Mouse (Mus musculus) right cerebral cortex, adult 2 months (tissue): ENCODE results near the gene Pdk2.

Experiments used
- DNase-seq, 2 experiments: peaks; one replicate each; pipeline ENCODE4 v3.0.0; 2021 to 2022; ENCODE audit warnings: low spot score in 2 of 2

Pdk2 gene

GRCm38 (mm10) chr11:95002705-95003104, 38.4 kb downstream of the Pdk2 start:
- no peak for DNase-seq

DNA sequence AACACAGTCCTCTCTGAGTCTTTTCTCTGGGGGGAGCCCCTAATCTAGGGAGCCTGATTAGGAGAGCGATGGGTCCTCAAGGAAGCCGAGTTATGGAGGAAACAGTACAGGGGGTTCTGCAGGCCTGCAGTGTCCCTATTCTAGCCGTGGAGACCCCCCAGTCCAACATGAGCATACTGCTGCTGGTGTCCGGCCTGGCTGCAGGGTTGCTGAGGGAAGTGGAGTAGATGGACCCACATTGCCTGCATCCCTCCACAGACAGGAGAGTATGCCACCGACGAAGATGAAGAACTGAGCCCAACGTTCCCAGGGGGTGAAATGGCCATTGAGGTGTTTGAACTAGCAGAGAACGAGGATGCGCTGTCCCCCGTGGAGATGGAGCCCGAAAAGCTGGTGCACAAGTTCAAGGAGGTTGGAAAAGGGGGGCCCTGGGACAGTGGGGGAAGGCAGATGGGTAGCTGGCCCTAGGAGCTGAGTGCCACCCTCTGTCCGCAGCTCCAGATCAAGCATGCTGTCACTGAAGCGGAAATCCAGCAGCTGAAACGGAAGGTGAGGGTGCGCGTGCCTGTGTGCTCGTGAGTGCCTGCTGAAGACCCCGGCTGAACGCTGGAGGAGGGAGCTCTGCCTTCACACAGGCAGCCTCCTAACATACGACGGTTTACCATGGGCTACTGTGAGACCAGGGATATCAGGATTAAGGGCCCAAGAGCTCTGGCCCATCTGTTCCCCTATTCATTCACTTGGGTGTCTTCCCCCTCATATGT, 39.4 kb downstream of the Pdk2 start:
- no peak for DNase-seq

- DNase-seq = peak; percentile 74 to 75
These were observed 40.1 kb downstream of the Pdk2 start for GRCm38 (mm10) chr11:95001058-95001457.

DNA sequence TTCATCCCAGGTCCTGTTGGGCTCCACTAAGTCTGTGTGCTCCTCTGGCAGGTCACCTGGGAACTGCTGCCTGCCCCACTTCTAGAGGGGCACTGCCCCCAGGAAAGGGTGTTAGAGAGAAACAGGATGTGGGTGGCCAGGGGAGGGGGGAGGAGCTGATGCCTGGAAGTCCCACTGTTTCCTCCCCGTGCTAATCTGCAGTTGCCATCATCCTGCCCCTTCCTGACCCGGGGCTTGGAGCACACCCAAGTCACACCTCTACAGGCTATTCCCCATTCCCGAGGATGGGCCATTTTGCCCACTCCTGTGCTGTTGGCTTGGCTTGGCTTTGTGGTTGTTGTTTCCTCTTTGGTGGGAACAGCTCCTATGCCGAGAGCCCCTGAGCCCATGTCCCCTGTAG, 40.6 kb downstream of the Pdk2 start:
- DNase-seq = no peak

GRCm38 (mm10) chr11:95000128-95000527, 41.0 kb downstream of the Pdk2 start:
- DNase-seq = no peak

DNA sequence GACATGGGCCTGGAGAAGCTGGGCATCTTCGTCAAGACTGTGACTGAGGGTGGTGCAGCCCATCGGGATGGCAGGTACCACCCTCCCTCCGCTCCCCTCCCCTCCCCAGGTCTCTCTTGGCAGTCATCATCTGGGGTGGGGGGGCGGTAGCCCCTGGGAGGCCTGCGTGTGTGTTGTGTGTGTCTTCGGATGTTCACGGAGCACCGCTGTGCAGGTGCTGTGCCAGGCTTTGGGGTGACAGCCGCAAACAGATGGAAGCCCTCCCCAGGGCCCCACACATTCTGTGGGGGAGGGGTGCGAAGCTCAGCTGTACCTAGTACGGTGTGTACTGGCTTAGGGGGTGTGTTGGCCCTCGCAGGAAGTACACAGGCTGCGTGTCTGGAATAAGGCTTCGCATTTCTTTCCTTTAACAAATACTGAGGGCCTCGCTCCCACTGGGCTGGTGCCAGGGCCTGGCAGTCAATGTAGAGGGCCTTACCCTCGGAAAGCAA, 43.1 kb downstream of the Pdk2 start:
- peak; percentile 57 to 70 for DNase-seq

- no peak for DNase-seq
These were observed 43.6 kb downstream of the Pdk2 start for GRCm38 (mm10) chr11:94997596-94997995.

- no peak for DNase-seq
These were observed 44.2 kb downstream of the Pdk2 start for GRCm38 (mm10) chr11:94996984-94997383.

GRCm38 (mm10) chr11:94996101-94996500, 45.1 kb downstream of the Pdk2 start:
- no peak for DNase-seq

- no peak for DNase-seq
These were observed 46.0 kb downstream of the Pdk2 start for GRCm38 (mm10) chr11:94994947-94995772.

DNA sequence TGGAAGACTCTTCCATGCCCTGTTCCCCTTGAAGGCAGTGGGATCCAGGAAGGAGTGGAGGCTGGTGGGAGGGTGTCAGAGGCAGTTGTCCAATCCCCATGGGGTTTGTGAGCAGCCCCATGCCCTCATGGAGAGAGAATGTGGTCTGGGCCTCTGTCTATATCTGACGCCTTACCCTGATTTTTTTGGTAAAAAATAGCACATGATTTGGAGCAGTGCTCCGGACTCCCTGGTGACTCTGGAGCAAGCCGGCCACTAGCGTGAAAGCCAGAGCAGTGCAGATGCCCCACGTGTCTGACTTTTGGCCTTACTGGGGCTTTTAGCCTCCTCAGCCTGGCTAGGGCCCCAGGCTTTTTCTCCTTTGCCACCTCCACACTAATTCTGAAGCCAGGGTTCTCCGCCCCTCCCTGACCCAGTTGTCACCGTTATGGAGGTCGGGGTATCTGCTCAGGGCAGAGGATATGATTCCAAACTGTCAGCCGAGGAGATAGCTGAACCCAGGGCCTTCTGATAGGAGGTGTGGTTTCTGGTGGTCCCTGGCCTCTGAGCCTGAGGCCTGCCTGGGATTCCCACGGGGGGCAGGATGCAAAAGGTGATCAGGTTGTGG, 46.8 kb downstream of the Pdk2 start:
- DNase-seq = no peak

DNA sequence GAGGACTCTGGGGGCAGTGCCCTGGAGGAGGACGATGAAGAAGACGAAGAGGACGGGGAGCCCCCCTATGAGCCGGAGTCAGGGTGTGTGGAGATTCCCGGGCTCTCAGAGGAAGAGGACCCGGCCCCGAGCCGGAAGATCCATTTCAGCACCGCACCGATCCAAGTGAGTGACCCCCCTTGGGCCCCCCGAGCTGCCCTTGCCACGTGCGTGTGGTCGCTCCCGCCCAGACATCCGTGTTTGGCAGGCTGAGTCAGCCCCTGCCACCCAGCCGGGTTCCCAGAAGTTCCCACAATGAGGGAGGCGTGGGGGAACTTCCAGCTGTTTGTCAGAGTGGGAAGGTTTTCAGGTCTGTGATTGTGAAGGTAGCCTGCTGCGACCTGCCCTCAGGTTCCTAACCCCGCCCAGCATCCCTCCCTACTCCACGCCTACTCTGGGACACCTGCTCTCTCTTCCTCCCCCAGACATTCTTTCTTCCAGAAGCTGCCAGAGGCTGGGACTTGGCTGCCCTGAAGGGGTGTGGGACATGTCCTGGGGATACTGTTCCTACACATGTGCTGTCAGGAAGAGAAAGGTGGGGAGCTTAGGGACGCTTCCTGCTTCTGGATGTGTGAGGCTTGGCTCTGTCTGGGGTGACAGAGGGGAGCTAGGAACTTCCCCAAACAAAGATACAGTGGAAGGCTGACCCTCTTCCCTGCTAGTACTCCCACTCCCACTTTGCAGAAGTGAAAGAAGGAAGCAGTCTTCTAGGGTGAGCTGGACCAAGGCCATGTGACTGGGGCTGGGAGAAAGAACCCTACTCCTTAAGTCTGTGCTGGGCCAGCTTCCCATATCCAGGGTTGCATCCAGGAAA, 48.2 kb downstream of the Pdk2 start:
- peak; percentile 54 to 63 for DNase-seq

GRCm38 (mm10) chr11:94992480-94992753, 48.7 kb downstream of the Pdk2 start:
- no peak for DNase-seq

DNA sequence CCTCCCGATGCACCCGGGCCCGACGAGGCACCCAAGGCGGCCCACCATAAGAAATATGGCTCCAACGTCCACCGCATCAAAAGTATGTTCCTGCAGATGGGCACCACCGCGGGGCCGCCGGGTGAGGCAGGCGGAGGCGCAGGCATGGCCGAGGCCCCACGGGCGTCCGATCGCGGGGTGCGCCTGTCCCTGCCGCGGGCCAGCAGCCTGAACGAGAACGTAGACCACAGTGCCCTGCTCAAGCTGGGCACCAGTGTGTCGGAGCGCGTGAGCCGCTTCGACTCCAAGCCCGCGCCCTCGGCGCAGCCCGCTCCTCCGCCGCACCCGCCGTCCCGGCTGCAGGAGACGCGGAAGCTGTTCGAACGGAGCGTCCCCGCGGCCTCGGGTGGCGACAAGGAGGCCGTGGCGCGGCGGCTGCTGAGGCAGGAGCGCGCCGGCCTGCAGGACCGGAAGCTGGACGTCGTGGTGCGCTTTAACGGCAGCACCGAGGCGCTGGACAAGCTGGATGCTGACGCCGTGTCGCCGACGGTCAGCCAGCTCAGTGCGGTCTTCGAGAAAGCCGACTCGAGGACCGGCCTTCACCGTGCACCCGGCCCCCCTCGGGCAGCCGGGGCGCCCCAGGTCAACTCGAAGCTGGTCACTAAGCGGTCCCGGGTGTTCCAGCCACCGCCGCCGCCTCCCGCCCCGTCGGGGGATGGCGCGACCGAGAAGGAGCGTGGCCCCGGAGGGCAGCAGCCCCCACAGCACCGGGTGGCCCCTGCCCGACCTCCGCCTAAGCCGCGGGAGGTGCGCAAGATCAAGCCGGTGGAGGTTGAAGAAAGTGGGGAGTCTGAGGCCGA, 49.3 kb downstream of the Pdk2 start:
- DNase-seq = peak in 1 of 2 experiments; percentile 62

- peak; percentile 91 to 93 for DNase-seq
These were observed 50.2 kb downstream of the Pdk2 start, which contains the start of gene Ppp1r9b for GRCm38 (mm10) chr11:94990749-94991577. Gene Ppp1r9b, plus strand, starts transcription at chr11:94991035.

GRCm38 (mm10) chr11:94990102-94990748, 50.9 kb downstream of the Pdk2 start:
- no peak for DNase-seq

GRCm38 (mm10) chr11:94989562-94990017, 51.6 kb downstream of the Pdk2 start:
- peak; percentile 88 to 93 for DNase-seq

GRCm38 (mm10) chr11:94988780-94989561, 52.2 kb downstream of the Pdk2 start:
- no peak for DNase-seq
